Comparison of ENCODE assay signal across 27 mouse cellular contexts in the genomic region with DNA sequence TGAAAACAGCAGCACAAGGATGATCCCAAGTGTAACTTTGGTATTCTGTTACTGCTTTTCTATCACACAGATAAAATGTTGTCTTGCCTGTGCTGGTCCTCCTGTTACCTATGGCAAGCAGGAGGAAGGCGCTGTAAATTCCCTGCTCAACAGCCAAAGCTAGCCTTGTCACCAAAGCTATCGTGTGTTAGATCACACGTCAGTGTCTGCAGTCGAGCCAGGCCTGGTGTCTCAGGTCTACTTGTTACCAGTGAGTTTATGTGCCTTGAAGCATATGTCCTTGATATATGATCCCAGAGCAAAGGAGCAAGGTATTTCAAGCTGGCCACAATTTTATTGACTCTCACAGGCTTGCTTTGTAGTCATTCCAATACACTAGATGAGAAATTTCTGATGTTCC.
A peak's percentile ranks its signal among the peaks of the same experiment; 100 is the strongest.
DNase-seq lines count a peak whose midpoint lies in the region; ATAC-seq and TF ChIP-seq lines count a peak whose summit lies in the region.
"Had no signal": no experiment of that assay in that cellular context is flagged by ENCODE, and none has a peak within 500 bp of the region (broad histone marks: within the 10 kb centered on the region; RNA-seq: fewer than 3 reads in every experiment).

No protein-coding gene starts in this region.

- WGBS in heart, embryonic 14.5 days: 63% methylated on average over 4 of the region's 4 CpGs
- WGBS in kidney, postnatal 0 days: 35% methylated on average over 4 of the region's 4 CpGs

- no peak overlapping the region for H3K4me2 ChIP-seq in heart, embryonic 14.5 days (ENCODE audit: low read length)
- H3K4me2 ChIP-seq in kidney, postnatal 0 days (ENCODE audit: low read length): no peak overlapping the region
- H3K4me2 ChIP-seq: hindbrain, embryonic 15.5 days; limb, embryonic 15.5 days; neural tube, embryonic 13.5 days had no signal

- no peak overlapping the region for H3K4me3 ChIP-seq in heart, embryonic 14.5 days (ENCODE audit: control insufficient read depth in 1 of 2, insufficient read depth in 1 of 2, low read depth in 1 of 2, low read length in 2 of 2)
- no peak overlapping the region for H3K4me3 ChIP-seq in kidney, postnatal 0 days (replicated peaks; ENCODE audit: low read depth, low read length)
- H3K4me3 ChIP-seq: forebrain, embryonic 10.5 days; hindbrain, embryonic 15.5 days; left cerebral cortex, adult 2 months; limb, embryonic 15.5 days; midbrain, embryonic 10.5 days; myocyte; neural tube, embryonic 13.5 days had no signal

- no peaks in the 10 kb centered on the region for H3K36me3 ChIP-seq in heart, embryonic 14.5 days (ENCODE audit: control insufficient read depth, insufficient read depth, low read length)
- no peaks in the 10 kb centered on the region for H3K36me3 ChIP-seq in kidney, postnatal 0 days (ENCODE audit: insufficient read depth, low read length)
- H3K36me3 ChIP-seq: forebrain, embryonic 10.5 days; hindbrain, embryonic 15.5 days; limb, embryonic 15.5 days; midbrain, embryonic 10.5 days; neural tube, embryonic 13.5 days had no signal

- DNase-seq in gastrocnemius, adult 18-20 months (ENCODE audit: low spot score): peak; percentile 78
- DNase-seq in gastrocnemius, postnatal 4 days (ENCODE audit: low spot score in 2 of 2): no peak
- DNase-seq in heart, postnatal 14 days: no peak
- peak; percentile 90 for DNase-seq in kidney, postnatal 0 days (ENCODE audit: low spot score)
- DNase-seq in kidney, adult 9 months: no peak
- DNase-seq in gastrocnemius, postnatal 36 days: peak; percentile 22 to 32
- no peak for DNase-seq in lung, adult 18-20 months
- DNase-seq: adrenal gland, adult 8-10 months; cerebellum, adult 18-20 months; cerebellum, postnatal 14 days; heart, postnatal 36 days; kidney, postnatal 36 days; left cerebral cortex, postnatal 4 days; thymus, postnatal 14 days had no signal

- H3K4me1 ChIP-seq in heart, embryonic 14.5 days (ENCODE audit: control insufficient read depth in 2 of 2, insufficient read depth in 2 of 2, low read length in 2 of 2): peaks cover 5 to 18% of the 10 kb centered on the region in 2 experiments
- H3K4me1 ChIP-seq in kidney, postnatal 0 days (replicated peaks; ENCODE audit: insufficient read depth, low read length): 0 out of 2 replicates have a peak, but pooled peaks cover 3% of the 10 kb centered on the region
- H3K4me1 ChIP-seq: forebrain, embryonic 10.5 days; hindbrain, embryonic 15.5 days; limb, embryonic 15.5 days; midbrain, embryonic 10.5 days; neural tube, embryonic 13.5 days had no signal

- TF ChIP-seq CTCF in kidney, postnatal 0 days (IDR thresholded peaks at IDR 0.05; ENCODE audit: low read depth): no peak

- intact Hi-C loops in heart, postnatal 14 days (cut with DNase I): loop anchor here (5.0 kb wide), 1 partner anchor 179 kb away; no protein-coding TSS in a partner anchor
- intact Hi-C loops in gastrocnemius, postnatal 36 days (cut with DNase I): loop anchor here (10.0 kb wide), 1 partner anchor 181 kb away; no protein-coding TSS in a partner anchor

- ATAC-seq in heart, embryonic 14.5 days (ENCODE audit: insufficient number of reproducible peaks, insufficient read depth, low FRiP score, low read depth): no peak
- peak; percentile 77; the same call in 1 of the 2 replicates for ATAC-seq in kidney, postnatal 0 days (replicated peaks; ENCODE audit: low FRiP score, low read depth)
- ATAC-seq: activated CD4-positive, CD25-positive, alpha-beta regulatory T cell, adult 4 months; forebrain, embryonic 16.5 days; lung, postnatal 0 days; midbrain, embryonic 16.5 days had no signal

- no peaks in the 10 kb centered on the region for H3K27me3 ChIP-seq in heart, embryonic 14.5 days (ENCODE audit: control insufficient read depth, insufficient read depth, low read length)
- H3K27me3 ChIP-seq in kidney, postnatal 0 days (ENCODE audit: insufficient read depth, low read length): no peaks in the 10 kb centered on the region
- H3K27me3 ChIP-seq: hindbrain, embryonic 15.5 days; limb, embryonic 15.5 days; neural tube, embryonic 13.5 days had no signal

- H3K27ac ChIP-seq in heart, embryonic 14.5 days (replicated peaks in 1 of 2; ENCODE audit: control insufficient read depth in 1 of 2, insufficient read depth in 1 of 2, low read depth in 2 of 2, low read length in 2 of 2): peak overlapping the region; percentile 79 to 80; a peak in 3 of 4 replicates
- no peak overlapping the region; the same call in 1 of the 2 replicates for H3K27ac ChIP-seq in kidney, postnatal 0 days
- H3K27ac ChIP-seq: forebrain, embryonic 10.5 days; hindbrain, embryonic 15.5 days; left cerebral cortex, adult 2 months; limb, embryonic 15.5 days; macrophage; midbrain, embryonic 10.5 days; neural tube, embryonic 13.5 days had no signal

- H3K9me3 ChIP-seq in heart, embryonic 14.5 days (ENCODE audit: control insufficient read depth, low read length): no peaks in the 10 kb centered on the region
- no peaks in the 10 kb centered on the region for H3K9me3 ChIP-seq in kidney, postnatal 0 days (replicated peaks; ENCODE audit: low read length)
- H3K9me3 ChIP-seq: forebrain, embryonic 10.5 days; hindbrain, embryonic 15.5 days; limb, embryonic 15.5 days; midbrain, embryonic 10.5 days; neural tube, embryonic 13.5 days had no signal

- no peak overlapping the region for H3K9ac ChIP-seq in heart, embryonic 14.5 days (ENCODE audit: low read length)
- H3K9ac ChIP-seq in kidney, postnatal 0 days (ENCODE audit: low read depth, low read length): no peak overlapping the region
- H3K9ac ChIP-seq: hindbrain, embryonic 15.5 days; limb, embryonic 15.5 days; neural tube, embryonic 13.5 days had no signal

Comparison
In these comparisons a context has a peak if more than half of its experiments do, and no peak if none do; other contexts are left out.
1. DNase-seq: peak in gastrocnemius, adult 18-20 months (single experiment), kidney, postnatal 0 days (single experiment) and gastrocnemius, postnatal 36 days (2 of 2); none in gastrocnemius, postnatal 4 days (0 of 2), heart, postnatal 14 days (0 of 2), kidney, adult 9 months (single experiment) and lung, adult 18-20 months (0 of 2).